Mouse (Mus musculus) midbrain, embryonic 13.5 days (tissue): ENCODE measurements around the gene 4833420G17Rik. TPM values are rescaled to one million over a fixed set of nuclear protein-coding genes. Genes with fewer than 3 reads are reported as not detected.
A peak's percentile ranks its signal among the peaks of the same experiment; 100 is the strongest.

ENCODE experiments used
- ATAC-seq: fragments of 200-750 bp; cut with Nextera tagmentation; 2 replicates; pipeline ENCODE4 v1.8.0; 2017; ENCODE audit warnings: mild to moderate bottlenecking, moderate TSS enrichment, moderate library complexity
- H3K27ac ChIP-seq: fragments of 300-500 bp; sonication (generic); 2 replicates; pipeline ENCODE4 v1.5.1; 2015; ENCODE audit warnings: inconsistent platforms, mild to moderate bottlenecking, moderate library complexity
- H3K27me3 ChIP-seq: fragments of 300-500 bp; sonication (generic); 2 replicates; pipeline ENCODE4 v1.6.1; 2015; ENCODE audit warnings: mild to moderate bottlenecking, inconsistent platforms
- H3K36me3 ChIP-seq: fragments of 300-500 bp; sonication (generic); 2 replicates; pipeline ENCODE4 v1.6.1; 2015; ENCODE audit warnings: mild to moderate bottlenecking, inconsistent platforms
- H3K4me1 ChIP-seq: fragments of 300-500 bp; sonication (generic); replicated peaks from 2 replicates; pipeline ENCODE4 v1.6.1; 2015; ENCODE audit warnings: inconsistent platforms
- H3K4me2 ChIP-seq: fragments of 300-500 bp; sonication (generic); replicated peaks from 2 replicates; pipeline ENCODE4 v1.6.1; 2015; ENCODE audit warnings: moderate library complexity, mild to moderate bottlenecking, inconsistent platforms
- H3K4me3 ChIP-seq: fragments of 300-500 bp; sonication (generic); replicated peaks from 2 replicates; pipeline ENCODE4 v1.5.1; 2015; ENCODE audit warnings: mild to moderate bottlenecking, inconsistent platforms
- H3K9ac ChIP-seq: fragments of 300-500 bp; sonication (generic); replicated peaks from 2 replicates; pipeline ENCODE4 v1.6.1; 2015; ENCODE audit warnings: mild to moderate bottlenecking, inconsistent platforms
- H3K9me3 ChIP-seq: fragments of 300-500 bp; sonication (generic); 2 replicates; pipeline ENCODE4 v1.6.1; 2016; ENCODE audit warnings: mild to moderate bottlenecking, inconsistent platforms
- WGBS: fragments of 180-500 bp; shearing (Covaris S2); methylation state at CpG from one replicate; pipeline ENCODE4 v1.1.7; 2015; 5-methylcytosine and 5-hydroxymethylcytosine counted together
- polyA plus RNA-seq: library from polyadenylated mRNA; unstranded; fragments of >200 nt; fragmentation: Nextera tagmentation; extraction: Ambion mirVana; gene quantifications from 2 replicates; pipeline ENCODE4 v1.2.1, GENCODE M21; 2015

Gene 4833420G17Rik
- 121 and 128 TPM in 2 replicates for polyA plus RNA-seq

DNA sequence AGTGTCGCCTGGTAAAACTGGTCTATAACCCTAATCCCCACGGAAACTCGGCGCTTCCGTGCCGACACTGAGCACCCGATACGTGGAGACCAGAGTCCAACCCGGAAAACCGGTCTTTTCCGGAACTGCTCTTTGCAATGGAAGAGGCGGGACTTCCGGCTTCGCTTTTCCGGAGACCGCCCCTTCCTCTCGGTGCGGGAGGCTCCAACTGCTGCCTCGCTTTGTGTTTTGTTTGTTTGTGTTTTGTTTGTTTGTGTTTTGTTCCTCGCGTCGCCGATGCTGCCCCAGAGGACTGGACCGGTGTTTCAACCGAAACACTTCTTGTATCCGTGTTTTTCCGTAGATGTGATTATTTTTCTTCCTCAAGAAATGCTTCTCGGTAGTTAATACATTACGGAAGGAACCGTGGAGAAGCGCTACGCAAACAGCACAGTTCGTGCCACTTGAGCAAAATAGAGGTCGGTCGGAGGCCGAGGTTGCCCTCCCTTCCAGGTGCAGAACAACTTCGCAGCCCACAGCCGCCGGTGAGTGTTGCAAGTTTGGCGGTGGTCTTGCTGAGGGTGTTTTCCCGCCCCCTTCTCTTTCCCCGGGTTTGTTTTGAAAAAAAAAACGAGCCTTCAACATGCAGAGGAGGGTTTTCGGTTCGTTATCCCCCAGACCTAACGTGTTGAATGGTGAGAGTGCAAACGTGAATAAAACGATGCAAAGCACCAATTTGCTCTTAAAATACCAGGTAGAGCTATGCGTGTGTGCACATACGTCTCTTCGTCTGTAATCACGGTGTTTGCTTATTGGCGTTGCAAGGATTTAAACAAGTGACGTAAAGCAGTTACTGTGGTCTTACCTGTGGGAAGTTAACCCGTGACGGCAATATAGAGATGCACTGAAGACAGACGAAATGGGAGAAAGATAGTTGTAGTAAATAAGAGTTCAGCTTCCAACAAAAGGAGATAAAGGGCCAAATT, at the start of gene 4833420G17Rik:
TSS of gene 4833420G17Rik (plus strand) at position 173 of the 965 bp plus-strand sequence.
- H3K4me2 ChIP-seq, result peak within 1 kb of the TSS; percentile 76
- H3K9ac ChIP-seq, result peak within 1 kb of the TSS; percentile 79
- H3K4me3 ChIP-seq, result peak within 1 kb of the TSS; percentile 67
- H3K27me3 ChIP-seq, result no peaks in the 10 kb centered on the region
- peak within 1 kb of the TSS; percentile 80 for H3K27ac ChIP-seq
- 6% methylated on average over 57 of the region's 57 CpGs for WGBS
- no peaks in the 10 kb centered on the region for H3K9me3 ChIP-seq
- H3K4me1 ChIP-seq, result peaks cover 24% of the 10 kb centered on the region
- peak; percentile 98 for ATAC-seq
- H3K36me3 ChIP-seq, result peaks cover 24% of the 10 kb centered on the region

DNA sequence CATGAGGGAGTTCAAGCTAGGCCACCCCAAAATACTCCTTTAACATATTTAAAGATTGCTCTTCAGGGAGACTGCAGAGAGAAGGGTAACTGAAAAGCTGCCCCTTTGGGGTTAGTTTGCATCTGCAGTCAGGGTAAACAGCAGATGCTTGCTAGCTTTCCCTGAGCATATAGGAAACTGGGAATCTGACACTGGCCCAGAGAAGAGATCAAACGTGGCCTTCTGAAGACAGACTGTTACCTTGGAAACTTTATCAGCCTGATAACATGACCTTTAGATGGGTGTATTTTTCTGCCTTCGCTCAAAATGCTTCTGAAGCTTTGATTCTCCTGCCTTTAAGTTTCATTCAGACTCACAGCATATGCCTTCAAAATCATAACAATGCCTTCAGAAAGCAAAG, 49.5 kb upstream of the 4833420G17Rik start:
- ATAC-seq, result no peak
- H3K9me3 ChIP-seq, result no peaks in the 10 kb centered on the region
- no peak overlapping the region for H3K27ac ChIP-seq
- no peaks in the 10 kb centered on the region for H3K36me3 ChIP-seq
- no peak overlapping the region for H3K4me3 ChIP-seq
- H3K4me1 ChIP-seq, result peaks cover 9% of the 10 kb centered on the region
- WGBS, result 29% methylated on average over 2 of the region's 2 CpGs
- H3K4me2 ChIP-seq, result no peak overlapping the region
- no peaks in the 10 kb centered on the region for H3K27me3 ChIP-seq
- H3K9ac ChIP-seq, result no peak overlapping the region

DNA sequence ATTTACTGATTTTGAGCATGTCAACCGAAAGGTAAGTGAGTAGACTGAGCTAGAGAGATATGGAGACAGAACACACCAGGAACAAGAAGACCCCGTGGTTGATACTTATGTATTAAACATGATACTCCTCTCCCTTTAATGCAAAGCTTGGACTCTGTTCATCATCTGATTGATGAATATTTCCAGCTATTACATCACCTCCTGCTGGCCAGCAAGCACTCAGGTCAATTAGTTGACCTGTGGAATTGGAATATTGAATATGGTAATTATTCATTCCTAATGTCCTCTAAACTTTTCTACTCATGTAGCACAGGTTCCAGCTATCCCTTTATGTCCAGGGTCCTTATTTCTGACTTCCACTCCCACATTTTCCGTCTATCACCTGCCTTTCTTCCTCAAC, 44.1 kb upstream of the 4833420G17Rik start:
- no peak overlapping the region for H3K9ac ChIP-seq
- H3K4me3 ChIP-seq, result no peak overlapping the region
- ATAC-seq, result no peak
- H3K27me3 ChIP-seq, result no peaks in the 10 kb centered on the region
- no peaks in the 10 kb centered on the region for H3K4me1 ChIP-seq
- 91% methylated on average over 3 of the region's 3 CpGs for WGBS
- H3K27ac ChIP-seq, result no peak overlapping the region
- no peaks in the 10 kb centered on the region for H3K9me3 ChIP-seq
- H3K36me3 ChIP-seq, result no peaks in the 10 kb centered on the region
- no peak overlapping the region for H3K4me2 ChIP-seq

DNA sequence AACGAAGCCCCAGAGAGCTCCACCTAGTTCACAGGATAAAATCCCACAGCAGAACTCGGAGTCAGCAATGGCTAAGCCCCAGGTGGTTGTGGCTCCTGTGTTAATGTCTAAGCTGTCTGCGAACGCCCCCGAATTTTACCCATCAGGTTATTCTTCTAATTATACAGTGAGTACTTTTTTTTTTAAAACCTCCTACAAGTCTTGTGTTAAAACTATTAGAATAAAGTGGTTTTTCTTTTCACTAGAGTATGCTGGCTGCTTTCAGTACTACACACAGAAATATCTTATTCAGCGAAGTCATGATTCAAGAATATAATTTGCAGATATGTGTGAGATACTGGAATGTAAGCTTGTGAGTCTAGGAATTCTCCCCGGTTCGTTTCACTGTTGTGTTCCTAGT, 32.4 kb upstream of the 4833420G17Rik start:
- Histone ChIP-seq H3K4me2 (peak overlapping the region; percentile 69), H3K4me3 (peak overlapping the region; percentile 98), H3K9ac (peak overlapping the region; percentile 100), H3K4me1 (peaks cover 35% of the 10 kb centered on the region), H3K27ac (peak overlapping the region; percentile 99), H3K9me3 (no peaks in the 10 kb centered on the region), H3K36me3 (peaks cover 10% of the 10 kb centered on the region), H3K27me3 (no peaks in the 10 kb centered on the region)
- ATAC-seq, result no peak
- WGBS, result 20% methylated on average over 8 of the region's 8 CpGs

DNA sequence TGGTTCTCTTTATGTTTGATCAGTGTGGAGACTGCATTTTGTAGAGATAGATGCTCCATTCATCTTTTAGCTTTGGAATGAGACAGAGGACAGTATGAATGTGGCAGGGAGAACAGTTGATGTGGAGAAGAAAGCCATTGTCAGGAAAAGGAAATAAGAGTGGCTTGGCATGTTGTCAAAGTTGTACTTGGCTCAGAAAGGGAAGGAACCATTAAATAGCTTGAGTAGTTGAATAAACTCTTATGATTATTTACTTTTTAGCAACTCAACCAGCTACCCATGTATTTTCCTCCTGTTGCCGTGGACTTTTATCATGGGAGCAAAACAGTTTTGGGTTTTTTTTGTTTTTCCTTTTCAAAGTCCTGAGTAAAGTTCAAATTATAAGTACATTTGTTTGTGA, 30.5 kb upstream of the 4833420G17Rik start:
- 0 out of 2 replicates have a peak overlapping the region, but pooled peaks have one; percentile 98 for H3K4me3 ChIP-seq
- H3K4me1 ChIP-seq, result peaks cover 31% of the 10 kb centered on the region
- 90% methylated on average over 1 of the region's 1 CpGs for WGBS
- no peaks in the 10 kb centered on the region for H3K9me3 ChIP-seq
- ATAC-seq, result no peak
- peaks cover 16% of the 10 kb centered on the region for H3K36me3 ChIP-seq
- H3K4me2 ChIP-seq, result peak overlapping the region; percentile 35; the same call in 1 of the 2 replicates
- no peak overlapping the region for H3K9ac ChIP-seq
- no peaks in the 10 kb centered on the region for H3K27me3 ChIP-seq
- no peak overlapping the region for H3K27ac ChIP-seq

DNA sequence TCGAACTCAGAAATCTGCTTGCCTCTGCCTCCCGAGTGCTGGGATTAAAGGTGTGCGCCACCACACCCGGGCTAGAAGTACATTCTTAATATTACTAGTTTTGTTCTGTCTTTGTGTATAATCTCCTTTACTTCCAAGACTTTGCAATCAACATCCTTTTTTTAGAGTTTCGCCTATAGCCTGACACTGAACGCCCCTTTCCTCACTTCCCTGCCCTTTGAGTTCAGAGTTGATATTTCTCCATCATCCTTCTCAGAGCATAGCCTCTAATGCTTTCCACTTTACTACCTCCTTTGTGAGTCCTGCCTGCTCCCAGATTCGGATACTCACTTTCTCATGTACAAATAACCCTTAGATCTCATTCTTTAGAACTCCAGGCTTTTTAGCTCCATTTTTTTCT, 28.2 kb upstream of the 4833420G17Rik start:
- Histone ChIP-seq H3K9me3 (no peaks in the 10 kb centered on the region), H3K27me3 (no peaks in the 10 kb centered on the region), H3K4me3 (no peak overlapping the region), H3K27ac (no peak overlapping the region), H3K9ac (no peak overlapping the region), H3K4me2 (no peak overlapping the region), H3K4me1 (peaks cover 27% of the 10 kb centered on the region), H3K36me3 (peaks cover 30% of the 10 kb centered on the region)
- ATAC-seq, result no peak
- 92% methylated on average over 7 of the region's 7 CpGs for WGBS

DNA sequence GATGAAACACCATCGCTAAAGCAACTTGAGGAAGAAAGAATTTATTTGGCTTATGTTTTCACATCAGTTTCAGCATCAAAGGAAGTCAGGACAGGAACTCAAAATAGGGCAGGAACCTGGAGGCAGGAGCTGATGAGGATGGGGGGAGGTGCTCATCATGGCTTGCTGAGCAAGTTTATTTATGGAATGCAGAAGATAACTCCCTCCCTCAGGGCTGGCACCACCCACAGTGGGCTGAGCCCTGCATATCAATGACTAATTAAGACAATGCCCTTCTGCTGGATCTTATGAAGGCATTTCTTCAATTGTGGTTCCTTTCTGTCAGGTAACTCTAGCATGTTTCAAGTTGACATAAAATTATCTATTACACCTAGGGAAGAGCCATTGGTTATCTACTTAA, 20.3 kb upstream of the 4833420G17Rik start:
- ATAC-seq, result no peak
- peaks cover 54% of the 10 kb centered on the region for H3K36me3 ChIP-seq

DNA sequence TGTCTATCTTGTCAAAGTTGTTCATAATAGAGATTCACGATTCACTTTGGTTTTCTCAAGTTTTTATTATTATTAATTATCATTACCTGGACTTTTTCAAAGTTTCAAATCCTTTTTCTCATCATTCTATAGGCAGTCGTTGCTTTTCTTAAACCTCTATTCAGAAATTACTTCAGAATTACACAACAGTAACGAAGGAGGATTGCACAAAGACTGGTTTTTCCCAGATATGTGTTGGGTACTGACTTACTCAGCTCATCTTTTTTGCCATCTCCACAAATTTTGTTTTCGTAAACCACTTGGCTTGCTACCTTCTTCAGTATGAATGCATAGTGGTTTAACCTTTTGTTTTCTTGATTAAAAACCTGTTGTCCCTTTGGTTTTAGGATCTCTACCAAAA, 9.0 kb upstream of the 4833420G17Rik start:
- no peak overlapping the region for H3K4me2 ChIP-seq

More for the DNA sequence above, 20.3 kb upstream of the 4833420G17Rik start:
- Histone ChIP-seq H3K9me3 (no peaks in the 10 kb centered on the region), H3K9ac (no peak overlapping the region), H3K27me3 (no peaks in the 10 kb centered on the region), H3K4me3 (no peak overlapping the region), H3K4me1 (no peaks in the 10 kb centered on the region), H3K4me2 (no peak overlapping the region), H3K27ac (no peak overlapping the region)
- 94% methylated on average over 1 of the region's 1 CpGs for WGBS

DNA sequence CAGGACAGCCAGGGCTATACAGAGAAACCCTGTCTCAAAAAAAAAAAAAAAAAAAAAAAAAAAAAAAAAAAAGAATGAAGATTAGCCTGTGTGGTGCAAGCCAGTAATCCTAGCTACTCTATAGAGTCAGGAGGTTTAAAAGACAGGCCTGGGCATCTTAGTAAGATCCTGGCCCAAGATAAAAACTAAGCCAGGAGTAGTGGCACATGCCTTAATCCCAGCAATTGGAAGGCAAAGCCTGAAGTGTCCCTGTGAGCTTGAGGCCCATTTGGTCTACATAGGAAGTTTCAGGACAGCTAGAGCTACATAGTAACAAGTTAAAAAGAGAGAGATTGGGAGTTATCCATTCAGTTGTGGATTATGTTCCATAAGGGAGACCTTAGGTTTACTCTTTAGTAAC, 7.5 kb upstream of the 4833420G17Rik start:
- Histone ChIP-seq H3K4me1 (no peaks in the 10 kb centered on the region), H3K4me2 (no peak overlapping the region), H3K9me3 (no peaks in the 10 kb centered on the region), H3K27ac (no peak overlapping the region), H3K27me3 (no peaks in the 10 kb centered on the region), H3K9ac (no peak overlapping the region), H3K4me3 (no peak overlapping the region), H3K36me3 (peaks cover 52% of the 10 kb centered on the region)
- no peak for ATAC-seq

More for the DNA sequence above, 9.0 kb upstream of the 4833420G17Rik start:
- 98% methylated on average over 4 of the region's 4 CpGs for WGBS
- Histone ChIP-seq H3K4me3 (no peak overlapping the region), H3K9ac (no peak overlapping the region), H3K4me1 (no peaks in the 10 kb centered on the region), H3K27ac (no peak overlapping the region), H3K27me3 (no peaks in the 10 kb centered on the region), H3K36me3 (peaks cover 54% of the 10 kb centered on the region), H3K9me3 (no peaks in the 10 kb centered on the region)
- no peak for ATAC-seq

DNA sequence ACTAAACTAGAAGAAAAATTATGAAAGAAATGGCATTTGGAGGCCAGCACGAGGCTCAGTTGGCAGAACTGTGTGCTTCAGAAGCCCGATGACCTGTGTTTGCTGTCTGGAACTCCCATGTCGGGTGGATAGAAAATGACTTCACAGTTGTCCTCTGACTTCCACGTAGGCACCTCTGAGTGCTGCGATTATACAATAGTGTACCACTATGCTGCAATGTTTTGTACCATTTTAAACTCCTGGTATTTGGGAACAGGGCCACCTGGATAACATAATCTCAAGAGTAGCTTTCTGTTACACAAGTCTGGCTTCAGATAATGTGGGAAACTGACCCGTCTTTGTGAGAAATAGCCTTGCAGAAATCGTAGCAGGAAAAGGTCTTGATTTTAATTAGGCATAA, 6.2 kb upstream of the 4833420G17Rik start:
- Histone ChIP-seq H3K36me3 (peaks cover 40% of the 10 kb centered on the region), H3K9ac (no peak overlapping the region), H3K4me1 (no peaks in the 10 kb centered on the region)

DNA sequence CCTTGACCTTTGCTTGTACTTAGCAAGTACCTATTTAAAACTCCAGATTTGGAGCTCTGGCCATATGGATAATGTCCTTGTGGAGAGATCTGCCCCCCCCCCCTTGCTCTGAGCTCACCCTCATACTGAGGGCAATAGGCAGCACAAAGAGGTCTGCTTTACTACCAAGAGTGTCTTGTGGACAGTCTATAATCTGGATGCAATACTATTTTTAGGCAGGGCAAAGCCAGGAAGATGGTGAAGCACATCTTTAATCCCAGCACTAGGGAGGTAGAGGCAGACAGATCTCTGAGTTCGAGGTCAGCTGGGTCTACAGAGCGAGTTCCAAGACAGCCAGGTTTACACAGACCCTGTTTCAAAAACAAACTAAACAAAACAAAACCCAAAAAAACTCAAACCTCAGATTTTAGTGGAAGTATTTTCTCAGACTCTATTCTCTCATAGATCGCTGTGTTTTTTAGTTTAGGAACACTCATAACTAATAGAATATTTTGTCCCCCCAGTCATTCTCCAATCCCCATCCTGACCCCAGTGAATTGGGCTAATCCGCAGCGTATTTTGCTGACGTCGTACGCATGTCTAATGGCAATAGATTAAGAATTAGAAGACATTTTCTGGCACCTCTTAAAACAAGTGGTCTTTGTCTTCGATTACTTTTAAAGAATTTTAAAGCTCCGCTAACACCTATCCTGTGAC, 520 bp upstream of the 4833420G17Rik start:
- H3K4me3 ChIP-seq, result peak overlapping the region; percentile 67
- peak overlapping the region; percentile 76 for H3K4me2 ChIP-seq
- peak overlapping the region; percentile 80 for H3K27ac ChIP-seq
- peaks cover 17% of the 10 kb centered on the region for H3K36me3 ChIP-seq
- H3K9me3 ChIP-seq, result no peaks in the 10 kb centered on the region
- no peaks in the 10 kb centered on the region for H3K27me3 ChIP-seq
- 8% methylated on average over 10 of the region's 10 CpGs for WGBS
- H3K4me1 ChIP-seq, result peaks cover 24% of the 10 kb centered on the region
- peak; percentile 83 for ATAC-seq
- peak overlapping the region; percentile 79 for H3K9ac ChIP-seq

More for the DNA sequence above, 6.2 kb upstream of the 4833420G17Rik start:
- no peak overlapping the region for H3K4me2 ChIP-seq
- H3K27ac ChIP-seq, result no peak overlapping the region
- WGBS, result 96% methylated on average over 7 of the region's 7 CpGs
- no peak overlapping the region for H3K4me3 ChIP-seq
- ATAC-seq, result no peak
- no peaks in the 10 kb centered on the region for H3K27me3 ChIP-seq
- no peaks in the 10 kb centered on the region for H3K9me3 ChIP-seq

DNA sequence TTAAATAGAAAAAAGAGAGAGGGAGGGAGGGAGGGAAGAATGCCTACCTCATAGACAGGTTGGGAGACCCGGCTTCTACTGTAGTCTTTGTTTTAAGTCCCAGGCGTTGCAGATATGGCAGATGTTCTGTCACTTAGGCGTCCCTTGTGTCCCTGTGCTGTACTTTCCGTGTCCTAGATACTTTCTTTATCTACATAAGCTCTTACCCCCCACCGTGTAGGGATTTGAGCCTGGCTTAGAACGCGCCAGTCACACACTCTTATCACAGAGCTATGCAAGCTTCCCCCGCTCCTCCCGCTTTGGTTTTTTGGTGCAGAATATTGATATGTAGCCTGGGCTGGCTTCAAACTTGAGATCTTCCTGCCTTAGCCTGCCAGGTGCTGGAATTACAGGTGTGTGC, 14.1 kb downstream of the 4833420G17Rik start:
- no peaks in the 10 kb centered on the region for H3K27me3 ChIP-seq
- H3K27ac ChIP-seq, result no peak overlapping the region
- H3K9ac ChIP-seq, result no peak overlapping the region
- H3K4me2 ChIP-seq, result no peak overlapping the region
- 89% methylated on average over 9 of the region's 9 CpGs for WGBS
- no peaks in the 10 kb centered on the region for H3K4me1 ChIP-seq
- H3K9me3 ChIP-seq, result no peaks in the 10 kb centered on the region
- no peak overlapping the region for H3K4me3 ChIP-seq
- H3K36me3 ChIP-seq, result peaks cover 72% of the 10 kb centered on the region
- no peak for ATAC-seq
